Mouse (Mus musculus) mouse embryonic stem cell (cell line): ENCODE data around the gene Syp.

ENCODE experiments used
- in situ Hi-C, 2 experiments: fragments of 300-500 bp; cut with MboI; formaldehyde crosslinking; loops; 1 replicate in 1 of 2; 3 replicates in 1 of 2; pipeline ENCODE4 v1.14.3; 2019 to 2020; ENCODE audit warnings: low sequenced_read_pairs in 2 of 2, low pct_unique_long_range_greater_than_20kb in 1 of 2, mixed read lengths in 1 of 2; ENCODE audit not compliant: unreplicated experiment in 1 of 2

The Syp gene

DNA sequence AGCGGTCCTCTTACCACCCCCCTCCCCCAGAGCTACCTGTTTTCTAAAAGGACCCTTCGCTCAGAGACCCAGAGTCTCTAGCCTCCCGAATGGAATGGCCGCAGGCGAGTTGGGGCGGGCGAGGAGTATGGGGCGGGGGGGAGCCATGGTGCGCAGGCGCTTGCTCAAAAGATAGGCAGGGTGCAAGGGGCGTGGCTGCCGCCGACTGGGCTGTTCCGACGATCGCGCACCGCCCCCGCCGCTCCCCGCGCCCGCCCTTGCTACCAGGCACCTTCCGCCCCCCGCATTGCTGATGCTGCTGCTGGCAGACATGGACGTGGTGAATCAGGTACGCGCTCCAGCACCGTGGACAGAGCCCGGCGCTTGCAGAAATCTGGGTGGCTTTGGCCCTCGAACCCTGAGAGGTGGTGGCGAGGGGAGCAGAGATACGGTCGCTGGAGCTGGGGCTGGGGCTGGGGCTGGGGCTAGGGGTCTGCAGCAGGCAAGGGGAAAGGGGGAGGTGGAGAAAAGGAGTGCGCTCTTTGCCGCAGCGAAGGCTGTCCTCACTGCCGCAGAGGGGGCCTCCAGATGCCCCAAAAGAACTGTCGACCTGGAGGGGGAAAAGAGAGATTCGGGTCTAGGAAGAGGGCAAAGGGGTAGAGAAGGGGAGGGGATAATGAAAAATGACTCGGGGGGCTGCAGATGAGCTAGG, at the start of gene Syp:
Gene Syp, plus strand, starts transcription at position 71 of the 691 bp plus-strand sequence.
- in situ Hi-C loops = no loop called here

DNA sequence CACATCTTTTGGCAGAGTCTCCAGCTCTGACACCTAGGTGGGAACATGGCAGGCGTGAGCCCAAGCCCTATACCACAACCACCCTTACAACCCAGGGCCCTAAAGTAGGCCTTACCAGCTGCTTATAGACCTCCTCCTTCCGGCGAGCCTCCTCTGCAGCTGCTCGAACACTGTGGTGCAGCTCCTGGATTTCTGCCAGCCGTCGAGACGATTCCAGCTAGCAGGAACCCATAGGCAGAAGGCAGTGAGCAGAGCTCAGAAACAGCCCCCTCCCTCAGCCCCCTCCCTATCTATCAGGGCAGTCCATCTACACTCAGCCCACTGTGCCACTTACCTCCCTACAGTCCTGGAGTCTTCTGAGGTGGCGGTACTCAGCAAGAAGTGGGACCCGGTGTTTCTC, 42.9 kb upstream of the Syp start:
- in situ Hi-C loops = no loop called here

DNA sequence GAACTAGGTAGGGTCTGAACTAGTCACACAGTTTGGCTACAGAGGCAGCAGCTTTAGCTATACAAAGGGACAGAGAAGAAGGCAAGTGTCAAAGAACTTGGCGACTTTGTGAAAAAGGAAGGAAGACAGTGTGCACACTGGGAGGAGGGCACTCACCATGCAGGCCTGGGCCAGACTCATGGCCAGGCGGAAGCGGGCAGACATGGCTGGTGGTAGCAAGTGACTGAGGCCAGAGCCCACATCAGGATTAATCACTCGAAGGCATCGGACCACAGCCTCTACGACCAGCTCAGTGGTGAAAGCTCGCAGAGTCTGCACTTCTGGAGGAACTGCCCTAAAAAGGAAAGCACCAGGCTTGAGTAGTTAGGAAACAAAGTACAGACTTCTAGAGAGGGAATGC, 34.3 kb upstream of the Syp start:
- in situ Hi-C loops = no loop called here

- in situ Hi-C loops = no loop called here
Observed at GRCm38 (mm10) chrX:7604879-7605574, 33.2 kb upstream of the Syp start, which contains the start of gene Ccdc22. Ccdc22 (minus strand) TSS chrX:7605517.

GRCm38 (mm10) chrX:7605575-7605941, 32.7 kb upstream of the Syp start:
- in situ Hi-C loops = no loop called here

GRCm38 (mm10) chrX:7606783-7607182, 31.5 kb upstream of the Syp start, which contains the start of gene Cacna1f:
Cacna1f (plus strand) TSS chrX:7607083.
- in situ Hi-C loops = no loop called here

- in situ Hi-C loops = no loop called here
Observed at GRCm38 (mm10) chrX:7610035-7610434, 28.2 kb upstream of the Syp start.

GRCm38 (mm10) chrX:7610536-7611258, 27.6 kb upstream of the Syp start:
- in situ Hi-C loops = no loop called here

DNA sequence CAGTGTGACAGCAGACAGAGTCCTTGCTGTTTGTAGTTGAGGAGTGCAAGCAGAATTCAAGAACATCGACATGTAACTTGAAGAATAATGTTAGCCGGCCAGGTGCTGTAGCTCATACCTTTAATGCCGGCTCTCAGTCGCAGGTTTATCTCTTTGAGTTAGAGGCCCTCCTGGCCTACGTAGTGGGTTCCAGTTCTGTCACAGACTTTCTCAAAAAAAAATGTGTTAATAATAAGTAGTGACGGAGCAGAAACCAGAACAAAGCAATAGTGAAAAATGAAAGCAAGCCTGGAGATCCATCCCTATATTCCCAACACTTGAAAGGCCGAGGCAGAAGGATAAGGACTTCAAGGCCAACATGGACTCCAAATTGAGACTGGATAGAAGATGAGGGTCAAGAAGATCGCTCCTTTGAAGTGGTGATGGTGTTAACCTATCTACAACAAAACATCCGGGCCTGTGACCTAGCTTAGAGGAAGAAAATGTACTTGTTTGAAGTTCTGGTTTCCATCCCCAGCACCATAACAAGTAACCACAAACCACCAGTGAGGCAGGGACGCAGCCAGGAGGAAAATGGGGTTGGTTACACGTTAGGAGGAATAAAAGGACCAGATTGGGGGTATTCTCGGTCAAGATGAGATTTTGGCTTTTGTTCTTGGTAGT, 20.3 kb upstream of the Syp start:
- in situ Hi-C loops = no loop called here

- in situ Hi-C loops = no loop called here
Observed at GRCm38 (mm10) chrX:7632560-7632959, 5.7 kb upstream of the Syp start.

DNA sequence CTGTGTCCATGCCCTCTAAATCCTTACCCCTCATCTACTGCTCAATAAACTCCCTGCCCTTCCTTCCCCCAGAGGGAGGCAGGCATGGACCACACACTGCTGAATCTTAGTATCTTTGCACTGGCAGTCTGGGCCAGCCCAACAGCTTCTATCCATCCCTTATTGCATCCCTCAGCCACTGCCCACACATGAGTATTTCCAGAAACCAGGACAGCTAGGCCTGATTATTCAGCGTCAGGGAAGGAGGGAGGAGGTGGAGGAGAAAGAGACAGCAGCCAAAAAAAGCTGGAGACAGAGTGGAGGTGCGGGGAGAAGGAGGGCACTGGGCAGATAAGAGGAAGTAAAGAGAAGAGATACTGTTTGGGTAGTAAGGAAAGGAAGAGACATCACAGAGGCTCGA, 3.2 kb upstream of the Syp start:
- in situ Hi-C loops = no loop called here

GRCm38 (mm10) chrX:7639536-7640325, 1.5 kb downstream of the Syp start:
- in situ Hi-C loops = no loop called here

DNA sequence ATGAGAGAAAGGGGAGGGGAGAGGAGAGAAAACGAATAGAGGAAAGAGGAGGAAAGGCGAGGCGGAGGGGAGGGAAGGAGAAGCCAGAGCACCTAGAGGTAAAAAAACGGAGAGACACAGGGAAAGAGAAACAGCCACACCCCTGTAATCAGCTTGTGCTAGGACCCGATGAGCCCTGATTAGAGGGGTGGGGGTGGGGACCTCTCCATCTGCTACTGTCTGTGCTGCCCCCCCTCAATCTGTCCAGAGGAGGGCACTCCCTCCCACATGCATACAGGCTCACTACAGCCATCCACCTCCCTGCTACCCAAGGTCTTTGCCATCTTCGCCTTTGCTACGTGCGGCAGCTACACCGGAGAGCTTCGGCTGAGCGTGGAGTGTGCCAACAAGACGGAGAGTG, 2.5 kb downstream of the Syp start:
- in situ Hi-C loops = no loop called here

DNA sequence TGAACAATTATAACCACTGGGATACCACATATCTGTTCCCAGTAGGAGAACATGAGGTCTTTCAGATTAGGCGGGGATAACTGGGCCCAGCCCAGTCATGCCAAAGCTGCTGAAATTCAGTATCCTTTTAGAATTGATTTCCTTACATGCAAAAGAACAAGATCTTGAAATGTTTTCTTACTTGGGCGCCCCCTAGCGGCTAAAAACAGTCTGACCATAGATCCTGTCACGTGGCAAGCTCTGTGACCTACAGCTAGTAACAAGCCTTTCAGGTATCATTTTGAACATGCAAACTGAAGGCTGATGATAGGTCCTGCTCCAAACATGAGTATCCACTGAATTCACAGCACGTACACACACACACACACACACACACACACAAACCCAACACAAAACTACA, 7.1 kb downstream of the Syp start:
- in situ Hi-C loops = no loop called here

DNA sequence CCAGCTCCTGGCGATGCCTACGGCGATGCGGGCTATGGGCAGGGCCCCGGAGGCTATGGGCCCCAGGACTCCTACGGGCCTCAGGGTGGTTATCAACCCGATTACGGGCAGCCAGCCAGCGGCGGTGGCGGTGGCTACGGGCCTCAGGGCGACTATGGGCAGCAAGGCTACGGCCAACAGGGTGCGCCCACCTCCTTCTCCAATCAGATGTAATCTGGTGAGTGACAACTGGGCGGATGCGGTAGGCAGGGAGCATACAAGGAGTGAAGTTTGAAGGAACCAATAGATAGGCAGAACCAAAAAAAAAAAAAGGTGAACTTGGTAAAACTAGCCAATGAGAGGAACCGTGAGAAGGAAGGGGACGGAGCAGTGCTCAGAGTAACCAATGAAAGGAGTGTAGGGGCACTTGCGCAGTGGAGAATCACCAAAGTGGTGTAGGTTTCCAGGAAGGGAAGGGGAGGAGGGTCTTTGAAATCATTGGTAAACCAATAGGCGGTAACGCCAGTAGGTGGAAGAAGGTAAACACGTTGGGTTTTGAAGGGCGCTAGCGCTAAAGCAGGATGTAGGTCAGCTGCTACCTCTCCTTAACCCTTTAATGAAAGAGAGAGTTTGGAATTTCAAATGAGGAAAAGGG, 10.5 kb downstream of the Syp start:
- in situ Hi-C loops = no loop called here

GRCm38 (mm10) chrX:7657221-7657639, 19.0 kb downstream of the Syp start, which contains the start of gene Prickle3:
Prickle3 (plus strand) TSS chrX:7657260.
- in situ Hi-C loops = no loop called here

DNA sequence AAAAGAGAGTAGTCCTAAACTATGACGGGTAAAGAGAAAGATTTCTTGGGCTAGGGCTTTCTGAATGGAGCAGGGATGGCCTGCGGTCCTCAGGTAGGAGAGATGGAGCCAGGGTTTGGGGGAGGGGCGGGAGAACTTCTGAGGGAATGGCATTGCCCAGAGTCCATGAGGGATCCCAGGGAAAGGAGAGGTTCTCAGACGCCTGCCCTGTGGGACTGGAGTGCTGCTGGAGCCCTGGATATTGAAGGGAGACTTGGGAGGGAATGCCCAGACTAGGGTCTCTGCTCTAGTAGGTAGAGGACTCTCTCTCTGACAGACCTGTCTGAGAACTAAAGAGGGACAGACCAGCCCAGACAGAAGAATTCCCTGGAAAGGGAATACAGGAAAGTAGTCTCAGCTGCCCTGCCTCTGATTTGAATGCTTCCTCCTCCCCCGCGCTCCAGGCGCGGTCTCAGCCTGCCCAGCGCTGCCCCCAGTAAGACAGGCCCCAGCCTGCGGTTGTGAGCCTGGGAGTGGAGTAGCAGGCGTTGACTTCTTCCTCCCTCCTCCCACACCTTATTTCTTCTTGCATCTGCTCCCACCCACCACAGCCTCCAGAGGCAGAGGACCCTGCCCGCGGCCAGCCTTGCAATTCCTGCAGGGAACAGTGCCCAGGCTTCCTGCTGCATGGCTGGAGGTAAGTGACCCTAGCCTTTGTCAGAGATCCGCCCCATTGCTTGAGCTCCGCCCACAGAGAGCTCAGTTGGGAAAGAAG, 19.9 kb downstream of the Syp start:
- in situ Hi-C loops = no loop called here
